Mouse (Mus musculus): ENCODE data around the gene Ppp1r12c.

DNA sequence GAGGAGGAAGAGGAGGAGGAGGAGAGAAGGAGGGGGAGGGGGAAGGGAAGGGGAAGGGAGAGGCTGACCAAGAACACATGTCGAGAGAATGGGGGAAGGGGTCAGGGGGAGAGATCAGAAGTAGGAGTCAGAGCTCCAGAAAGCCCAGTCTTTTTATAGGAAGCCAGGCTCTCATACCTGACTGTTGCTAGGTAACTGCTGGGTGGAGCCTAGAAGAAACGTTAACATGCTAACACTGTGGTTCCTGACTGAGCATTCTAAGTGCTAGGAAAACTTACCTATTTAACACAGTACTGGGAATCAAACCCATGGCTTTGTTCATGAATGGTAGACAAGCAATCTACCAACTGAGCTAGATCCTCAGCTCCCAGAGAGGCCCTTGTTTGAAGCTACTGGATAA is 52.3 kb downstream of the Ppp1r12c start:
- TF ChIP-seq CTCF (IDR thresholded peaks at IDR 0.05; ENCODE audit: low read depth) (no peak), EP300 (IDR thresholded peaks at IDR 0.05; ENCODE audit: low read depth) (no peak)
